Mouse (Mus musculus) kidney, embryonic 14.5 days (tissue): ENCODE data around the gene Bcat1. TPM values are rescaled to one million over a fixed set of nuclear protein-coding genes. Genes with fewer than 3 reads are reported as not detected.

ENCODE experiments used
- ATAC-seq: fragments of 200-750 bp; cut with Nextera tagmentation; 2 replicates; pipeline ENCODE4 v1.8.0; 2017; ENCODE audit warnings: moderate number of reproducible peaks, mild to moderate bottlenecking, moderate TSS enrichment, moderate library complexity; ENCODE audit not compliant: low FRiP score, low TSS enrichment
- H3K27ac ChIP-seq: fragments of 300-500 bp; sonication (generic); 2 replicates; pipeline ENCODE4 v1.5.1; 2014; ENCODE audit warnings: low read depth, mild to moderate bottlenecking, low read length, moderate library complexity, mixed read lengths
- H3K27me3 ChIP-seq: fragments of 300-500 bp; sonication (generic); 2 replicates; pipeline ENCODE4 v1.6.1; 2014; ENCODE audit warnings: mild to moderate bottlenecking, low read length; ENCODE audit not compliant: control insufficient read depth, insufficient read depth
- H3K36me3 ChIP-seq: fragments of 300-500 bp; sonication (generic); 2 replicates; pipeline ENCODE4 v1.6.1; 2014; ENCODE audit warnings: low read length, mixed read lengths; ENCODE audit not compliant: control insufficient read depth, insufficient read depth
- H3K4me1 ChIP-seq: fragments of 300-500 bp; sonication (generic); 2 replicates; pipeline ENCODE4 v1.6.1; 2014; ENCODE audit warnings: low read length, mixed read lengths; ENCODE audit not compliant: control insufficient read depth, insufficient read depth
- H3K4me2 ChIP-seq: fragments of 300-500 bp; sonication (generic); replicated peaks from 2 replicates; pipeline ENCODE4 v1.6.1; 2014; ENCODE audit warnings: low read depth, mild to moderate bottlenecking, low read length
- H3K4me3 ChIP-seq: fragments of 300-500 bp; sonication (generic); 2 replicates; pipeline ENCODE4 v1.5.1; 2014; ENCODE audit warnings: mild to moderate bottlenecking, low read length
- H3K9ac ChIP-seq: fragments of 300-500 bp; sonication (generic); 2 replicates; pipeline ENCODE4 v1.6.1; 2014; ENCODE audit warnings: low read depth, mild to moderate bottlenecking, low read length, moderate library complexity
- H3K9me3 ChIP-seq: fragments of 300-500 bp; sonication (generic); 2 replicates; pipeline ENCODE4 v1.6.1; 2016; ENCODE audit warnings: low read length; ENCODE audit not compliant: control insufficient read depth
- WGBS: fragments of 180-500 bp; shearing (Covaris S2); extraction: QIAGEN DNeasy Blood & Tissue Kit; methylation state at CpG from one replicate; pipeline ENCODE4 v1.1.7; 2014; 5-methylcytosine and 5-hydroxymethylcytosine counted together
- polyA plus RNA-seq: library from polyadenylated mRNA; unstranded; fragments of >200 nt; fragmentation: Nextera tagmentation; extraction: Ambion mirVana; gene quantifications from 2 replicates; pipeline ENCODE4 v1.2.1, GENCODE M21; 2014

Gene Bcat1
- polyA plus RNA-seq, 1 experiment from 2014 or later, result 8.6 TPM

DNA sequence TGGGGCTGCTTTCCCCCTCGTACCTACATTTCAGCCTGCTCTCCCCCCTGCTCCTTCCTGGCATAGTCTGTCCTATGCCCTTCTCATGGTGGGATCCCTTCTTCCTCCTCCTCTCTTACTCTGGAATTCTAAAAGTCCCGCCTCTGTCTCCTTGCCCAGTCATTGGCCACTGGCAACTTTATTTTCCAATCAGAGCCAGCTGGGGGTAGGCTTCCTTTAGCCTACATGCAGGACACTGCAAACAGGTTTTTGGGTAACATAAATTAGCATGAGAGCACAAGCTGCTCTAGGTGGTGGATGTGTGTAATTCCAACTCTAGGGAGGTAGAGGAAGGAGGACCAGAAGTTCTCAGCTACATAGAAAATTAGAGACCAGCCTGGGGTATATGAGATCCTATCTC is 44.1 kb upstream of the Bcat1 start:
- Histone ChIP-seq H3K36me3 (no peaks in the 10 kb centered on the region), H3K9me3 (no peaks in the 10 kb centered on the region), H3K4me2 (no peak overlapping the region), H3K4me1 (peaks cover 6% of the 10 kb centered on the region; the same call in 1 of the 2 replicates), H3K4me3 (no peak overlapping the region), H3K9ac (no peak overlapping the region), H3K27ac (no peak overlapping the region), H3K27me3 (no peaks in the 10 kb centered on the region)
- no peak for ATAC-seq
- 64% methylated on average over 2 of the region's 2 CpGs for WGBS

DNA sequence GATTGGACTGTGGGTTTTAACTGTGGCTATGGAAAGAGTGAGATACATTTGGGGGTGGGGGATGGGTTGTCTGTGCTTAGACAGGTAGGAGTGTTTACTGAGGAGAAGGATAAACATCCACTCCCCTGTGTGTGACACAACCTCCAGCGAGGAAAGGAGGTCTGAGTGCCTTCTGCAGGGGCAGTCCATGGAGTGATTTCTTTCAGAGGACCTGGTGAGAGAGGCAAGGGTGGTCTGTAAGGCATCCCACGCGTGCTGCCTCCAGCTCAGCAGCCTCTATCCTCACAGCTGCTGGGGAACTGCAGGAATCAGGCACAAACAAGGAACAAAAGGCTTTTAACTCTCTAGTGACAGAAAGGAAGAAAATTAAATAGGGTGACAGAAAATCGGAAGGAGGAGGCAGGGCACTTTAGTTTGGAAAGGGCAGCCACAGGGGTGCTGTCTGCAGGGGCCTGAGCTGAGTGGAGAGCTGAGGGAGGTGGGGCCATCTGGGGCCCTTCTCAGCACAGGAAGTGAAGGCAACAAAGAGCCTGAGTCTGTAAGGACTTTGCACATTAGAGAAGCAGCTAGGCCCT is 40.2 kb upstream of the Bcat1 start:
- 10% methylated on average over 4 of the region's 4 CpGs for WGBS
- H3K9ac ChIP-seq, result 0 out of 2 replicates have a peak overlapping the region, but pooled peaks have one; percentile 28

GRCm38 (mm10) chr6:145115476-145116097 is 39.6 kb upstream of the Bcat1 start, which contains the start of gene Lrmp:
TSS of gene Lrmp (plus strand) at chr6:145115653.
- H3K4me3 ChIP-seq, result no peak within 1 kb of the TSS
- H3K27ac ChIP-seq, result no peak within 1 kb of the TSS
- peaks cover 6% of the 10 kb centered on the region; the same call in 1 of the 2 replicates for H3K4me1 ChIP-seq
- H3K27me3 ChIP-seq, result no peaks in the 10 kb centered on the region
- H3K9me3 ChIP-seq, result no peaks in the 10 kb centered on the region
- H3K4me2 ChIP-seq, result 0 out of 2 replicates have a peak within 1 kb of the TSS, but pooled peaks have one; percentile 8
- WGBS, result 75% methylated on average over 6 of the region's 6 CpGs
- ATAC-seq, result no peak
- 0 out of 2 replicates have a peak within 1 kb of the TSS, but pooled peaks have one; percentile 28 for H3K9ac ChIP-seq
- no peaks in the 10 kb centered on the region for H3K36me3 ChIP-seq

More for the DNA sequence above, 40.2 kb upstream of the Bcat1 start:
- no peak overlapping the region for H3K27ac ChIP-seq
- peaks cover 6% of the 10 kb centered on the region; the same call in 1 of the 2 replicates for H3K4me1 ChIP-seq
- 0 out of 2 replicates have a peak overlapping the region, but pooled peaks have one; percentile 8 for H3K4me2 ChIP-seq
- no peaks in the 10 kb centered on the region for H3K27me3 ChIP-seq
- no peaks in the 10 kb centered on the region for H3K36me3 ChIP-seq
- H3K9me3 ChIP-seq, result no peaks in the 10 kb centered on the region
- ATAC-seq, result 0 out of 2 replicates have a peak, but pooled peaks have one; percentile 32
- no peak overlapping the region for H3K4me3 ChIP-seq

DNA sequence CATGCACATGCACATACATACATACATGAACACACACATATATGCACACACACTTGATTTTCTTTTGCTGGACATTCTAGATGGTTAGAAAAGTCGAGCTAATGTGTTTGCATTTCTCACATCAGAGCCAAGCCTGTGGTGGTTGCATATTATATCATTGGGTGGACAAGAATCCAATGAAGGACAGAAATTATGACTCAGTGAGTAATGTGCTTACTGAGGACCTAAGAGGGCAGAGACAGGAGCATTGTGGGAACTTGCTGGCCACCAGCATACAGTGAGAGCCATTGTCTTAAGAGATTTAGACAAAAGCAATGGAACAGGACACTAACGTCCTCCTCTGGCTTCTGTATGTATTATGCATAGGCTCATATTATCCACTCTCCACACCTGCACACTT is 38.6 kb upstream of the Bcat1 start:
- Histone ChIP-seq H3K27ac (no peak overlapping the region), H3K4me3 (no peak overlapping the region), H3K9me3 (no peaks in the 10 kb centered on the region), H3K9ac (no peak overlapping the region), H3K4me2 (no peak overlapping the region), H3K4me1 (peaks cover 6% of the 10 kb centered on the region; the same call in 1 of the 2 replicates), H3K27me3 (no peaks in the 10 kb centered on the region), H3K36me3 (no peaks in the 10 kb centered on the region)
- 82% methylated on average over 2 of the region's 2 CpGs for WGBS
- ATAC-seq, result no peak

- Histone ChIP-seq H3K27ac (no peak overlapping the region), H3K4me1 (peaks cover 6% of the 10 kb centered on the region; the same call in 1 of the 2 replicates), H3K4me2 (no peak overlapping the region), H3K27me3 (no peaks in the 10 kb centered on the region), H3K36me3 (no peaks in the 10 kb centered on the region), H3K9me3 (no peaks in the 10 kb centered on the region), H3K4me3 (no peak overlapping the region), H3K9ac (no peak overlapping the region)
- 67% methylated on average over 6 of the region's 6 CpGs for WGBS
- no peak for ATAC-seq
Measured at GRCm38 (mm10) chr6:145112865-145113264, 36.9 kb upstream of the Bcat1 start.

GRCm38 (mm10) chr6:145110786-145111185 is 34.8 kb upstream of the Bcat1 start:
- H3K9ac ChIP-seq, result no peak overlapping the region
- H3K4me1 ChIP-seq, result no peaks in the 10 kb centered on the region
- no peaks in the 10 kb centered on the region for H3K9me3 ChIP-seq
- no peak for ATAC-seq
- H3K27me3 ChIP-seq, result no peaks in the 10 kb centered on the region
- WGBS, result 98% methylated on average over 4 of the region's 4 CpGs
- H3K36me3 ChIP-seq, result no peaks in the 10 kb centered on the region
- no peak overlapping the region for H3K27ac ChIP-seq
- H3K4me2 ChIP-seq, result no peak overlapping the region
- no peak overlapping the region for H3K4me3 ChIP-seq

GRCm38 (mm10) chr6:145106163-145106842 is 30.3 kb upstream of the Bcat1 start:
- Histone ChIP-seq H3K27me3 (no peaks in the 10 kb centered on the region), H3K4me2 (no peak overlapping the region), H3K9ac (no peak overlapping the region), H3K36me3 (no peaks in the 10 kb centered on the region), H3K27ac (no peak overlapping the region), H3K4me3 (no peak overlapping the region), H3K4me1 (no peaks in the 10 kb centered on the region), H3K9me3 (no peaks in the 10 kb centered on the region)
- 93% methylated on average over 5 of the region's 6 CpGs for WGBS
- ATAC-seq, result no peak

DNA sequence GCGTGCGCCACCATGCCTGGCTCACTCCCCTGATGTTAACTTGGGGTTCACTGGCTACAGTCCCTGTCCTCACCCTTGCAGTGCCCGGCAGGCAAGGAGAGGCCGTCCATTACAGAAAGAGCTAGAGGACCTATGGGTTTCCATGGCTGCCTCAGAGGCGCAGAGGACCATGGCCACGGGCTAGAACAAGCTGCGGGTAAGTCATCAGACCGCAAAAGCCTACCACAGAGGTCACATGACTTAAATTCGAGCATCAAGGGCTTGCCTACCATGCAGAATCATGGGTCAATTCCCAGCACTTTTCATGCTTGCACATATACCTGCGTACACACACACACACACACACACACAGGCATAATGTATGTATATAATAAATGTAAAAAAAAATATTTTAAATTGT is 29.5 kb upstream of the Bcat1 start:
- 96% methylated on average over 10 of the region's 10 CpGs for WGBS
- Histone ChIP-seq H3K9ac (no peak overlapping the region), H3K36me3 (no peaks in the 10 kb centered on the region), H3K4me2 (no peak overlapping the region), H3K9me3 (no peaks in the 10 kb centered on the region), H3K4me1 (no peaks in the 10 kb centered on the region), H3K4me3 (no peak overlapping the region), H3K27ac (no peak overlapping the region), H3K27me3 (no peaks in the 10 kb centered on the region)
- ATAC-seq, result no peak
